Mouse (Mus musculus): ENCODE results near the gene Slc36a4.

Slc36a4 gene

DNA sequence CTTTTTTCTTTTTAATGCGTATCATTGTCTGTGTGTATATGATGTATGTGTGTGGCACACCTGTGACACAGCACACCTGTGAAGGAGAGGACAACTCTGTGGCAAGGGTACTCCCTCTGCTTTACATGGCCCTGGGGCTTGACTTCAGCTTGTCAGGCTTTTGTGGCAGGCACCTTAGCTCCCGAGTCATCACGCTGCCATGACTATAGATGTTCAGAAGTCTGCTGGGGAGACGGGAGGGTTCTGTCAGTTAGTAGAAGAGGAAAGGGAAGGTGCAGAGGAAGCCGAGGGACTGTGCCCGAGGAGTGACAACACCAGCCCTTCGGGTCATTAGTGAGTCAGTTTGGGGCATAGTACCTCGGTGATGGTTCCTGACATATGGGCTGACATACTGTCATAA is 13.0 kb downstream of the Slc36a4 start:
- no peak for DNase-seq (ENCODE audit: low spot score)

DNA sequence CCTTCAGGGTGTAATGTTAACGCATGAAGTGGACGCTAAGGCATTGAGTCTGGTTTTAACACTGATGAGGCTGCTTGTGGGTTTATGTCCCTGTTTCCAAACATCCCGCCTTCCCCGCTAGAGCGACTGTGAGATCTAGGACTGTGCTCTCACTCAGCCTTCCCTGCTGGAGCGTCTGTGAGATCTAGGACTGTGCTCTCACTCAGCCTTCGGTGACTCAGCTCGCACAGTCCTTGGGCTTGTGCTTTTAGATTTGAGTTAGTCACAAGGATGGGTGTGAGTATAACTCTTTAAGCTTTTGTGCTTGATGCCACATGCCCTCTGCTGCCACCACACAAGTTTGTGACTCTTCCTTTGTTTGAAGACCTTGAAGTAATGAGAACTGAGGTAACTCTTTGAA is 17.6 kb downstream of the Slc36a4 start:
- no peak for DNase-seq (ENCODE audit: low spot score)

DNA sequence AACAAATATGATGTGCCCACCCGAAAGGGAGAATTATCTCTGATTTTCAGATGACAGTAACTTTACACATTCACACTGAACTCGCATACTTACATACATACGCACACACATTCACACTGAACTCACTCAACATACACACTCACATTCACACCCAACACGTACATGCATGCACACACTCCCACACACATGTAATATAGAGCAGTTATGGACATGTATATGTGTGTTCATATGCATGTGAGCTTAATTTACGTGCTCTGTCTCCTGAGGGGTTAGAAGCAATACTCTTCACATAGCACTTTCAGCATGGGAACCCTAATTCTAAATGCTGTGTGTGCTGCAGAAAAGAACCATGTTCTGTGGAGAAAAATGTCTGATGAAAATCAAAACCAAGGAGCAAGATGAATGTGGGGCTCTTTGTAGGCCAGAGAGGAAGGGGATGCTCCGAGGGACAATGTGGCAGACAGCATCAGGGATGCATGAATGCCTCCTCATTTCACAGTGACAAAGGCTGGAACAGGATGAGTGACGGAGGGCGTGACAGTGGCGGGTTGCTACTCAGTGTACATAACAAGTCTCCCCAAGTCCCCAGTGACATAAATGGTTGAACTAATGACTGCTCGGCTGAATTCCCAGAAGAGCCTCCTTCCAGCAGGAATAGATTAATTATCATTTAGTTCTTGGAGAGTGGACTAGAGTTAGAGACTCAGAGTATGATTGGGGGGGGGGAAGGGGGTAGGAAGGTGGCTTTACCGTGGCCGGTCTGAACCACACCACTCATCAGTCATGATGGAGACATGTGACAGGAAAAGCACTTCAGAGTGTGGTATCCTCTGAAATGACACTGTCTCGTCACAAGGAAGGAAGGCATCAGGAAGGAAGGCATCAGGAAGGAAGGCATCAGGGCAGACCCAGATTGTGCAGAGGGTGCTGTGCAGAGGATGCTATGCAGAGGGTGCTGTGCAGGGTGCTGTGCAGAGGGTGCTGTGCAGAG is 22.5 kb downstream of the Slc36a4 start:
- DNase-seq (ENCODE audit: low spot score): no peak

DNA sequence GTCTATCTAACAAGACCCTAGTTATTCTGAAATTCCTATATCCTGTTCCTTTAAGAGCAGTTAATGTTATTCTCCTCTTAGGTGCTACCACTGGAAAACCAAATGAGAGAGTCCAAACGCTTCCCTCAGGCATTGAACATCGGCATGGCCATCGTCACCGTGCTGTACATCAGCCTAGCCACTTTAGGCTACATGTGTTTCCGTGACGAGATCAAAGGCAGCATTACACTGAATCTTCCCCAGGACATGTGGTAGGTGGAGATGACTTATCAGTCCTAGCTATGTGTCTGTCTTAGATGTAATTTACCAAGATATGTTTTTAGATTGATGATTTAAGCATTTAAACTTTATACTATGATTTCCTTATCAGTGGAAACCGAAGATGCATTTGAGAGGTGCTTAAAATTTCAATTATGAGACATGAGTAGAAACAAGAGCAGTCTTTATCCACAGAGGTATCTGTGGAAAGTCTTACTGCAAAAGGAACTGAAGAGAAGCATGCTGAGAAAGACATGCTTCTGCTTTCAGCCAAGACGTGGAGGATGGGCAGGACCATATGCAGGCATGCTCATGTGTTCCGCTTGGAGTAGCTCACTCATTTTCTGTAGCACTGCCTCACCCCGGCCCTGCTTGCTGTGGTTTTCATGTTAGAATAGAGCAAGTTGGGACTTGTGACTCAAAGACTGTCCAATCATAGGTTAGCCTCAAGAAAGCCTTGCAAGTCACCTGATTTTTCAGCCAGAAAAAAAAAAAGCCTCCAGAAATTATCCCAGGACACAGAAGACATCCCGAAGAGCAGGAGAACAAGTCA is 24.7 kb downstream of the Slc36a4 start:
- DNase-seq (ENCODE audit: low spot score): no peak

DNA sequence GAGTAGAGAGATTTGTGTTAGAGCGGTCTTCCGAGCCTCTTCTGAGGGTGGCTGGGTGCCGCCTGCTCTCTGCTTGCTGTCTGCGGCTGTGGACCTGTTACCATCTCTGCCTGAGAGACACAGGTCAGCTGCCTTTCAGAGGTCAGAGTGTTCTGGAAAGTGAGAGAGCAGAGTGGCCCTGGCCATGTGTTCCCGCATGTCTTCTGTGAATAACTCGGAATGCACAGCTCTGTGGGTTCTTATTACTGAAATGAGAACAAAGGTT is 25.3 kb downstream of the Slc36a4 start:
- DNase-seq (ENCODE audit: low spot score): no peak

DNA sequence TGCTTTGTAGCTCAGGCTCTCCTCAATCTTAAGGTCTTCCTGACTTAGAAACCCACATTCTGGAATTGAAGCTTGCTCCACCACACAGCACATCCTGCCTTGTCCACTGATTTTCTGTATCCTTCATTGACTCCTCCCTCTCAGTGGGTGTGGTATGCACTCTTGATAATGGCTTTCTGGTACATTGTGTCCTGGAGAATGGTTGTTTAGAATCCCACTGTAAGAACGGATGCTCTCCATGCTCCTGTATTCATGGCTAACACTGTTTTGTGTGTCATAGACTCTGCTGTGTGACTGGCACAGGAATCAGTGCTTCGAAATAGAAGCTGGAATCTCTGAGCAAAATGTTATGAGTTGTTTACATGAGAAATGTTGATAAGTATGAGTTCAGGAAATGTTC is 28.0 kb downstream of the Slc36a4 start:
- DNase-seq (ENCODE audit: low spot score): no peak

DNA sequence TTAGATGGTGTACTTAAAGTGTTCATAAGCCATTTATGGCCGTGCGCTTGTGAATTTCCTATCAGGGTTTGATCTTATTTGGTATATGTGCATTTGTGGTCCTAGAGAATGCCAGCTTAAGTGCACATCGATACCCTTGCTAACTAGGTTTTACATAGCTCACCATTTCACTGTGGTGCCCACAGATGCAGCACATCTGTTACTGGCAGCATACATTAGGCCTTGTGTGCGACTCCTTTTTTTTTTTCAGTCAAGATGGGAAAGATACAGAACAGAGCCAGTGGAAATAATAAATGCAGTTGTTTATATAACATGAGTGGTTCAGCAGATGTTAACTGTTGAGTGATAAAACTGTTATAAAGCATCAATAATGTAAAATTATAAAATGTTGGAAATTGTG is 31.9 kb downstream of the Slc36a4 start:
- DNase-seq (ENCODE audit: low spot score): no peak

DNA sequence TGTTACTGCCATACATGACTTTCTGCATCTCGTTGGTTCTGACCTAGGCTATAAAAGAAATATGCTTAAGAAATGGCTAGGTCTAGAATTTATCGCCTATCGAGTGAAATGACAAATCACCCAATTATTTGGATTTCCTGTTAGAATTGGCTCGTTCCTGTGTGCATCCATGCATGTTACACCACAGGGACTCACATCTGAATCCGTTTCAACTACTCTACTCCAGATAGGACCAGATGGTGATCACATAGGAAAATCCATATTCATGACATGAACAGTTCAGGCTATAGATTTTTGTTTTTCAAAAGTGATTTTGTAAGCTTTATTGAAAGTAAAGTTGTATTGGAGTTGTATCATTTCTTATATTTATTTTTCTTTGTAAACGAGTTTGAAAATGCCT is 32.4 kb downstream of the Slc36a4 start:
- DNase-seq (ENCODE audit: low spot score): no peak

DNA sequence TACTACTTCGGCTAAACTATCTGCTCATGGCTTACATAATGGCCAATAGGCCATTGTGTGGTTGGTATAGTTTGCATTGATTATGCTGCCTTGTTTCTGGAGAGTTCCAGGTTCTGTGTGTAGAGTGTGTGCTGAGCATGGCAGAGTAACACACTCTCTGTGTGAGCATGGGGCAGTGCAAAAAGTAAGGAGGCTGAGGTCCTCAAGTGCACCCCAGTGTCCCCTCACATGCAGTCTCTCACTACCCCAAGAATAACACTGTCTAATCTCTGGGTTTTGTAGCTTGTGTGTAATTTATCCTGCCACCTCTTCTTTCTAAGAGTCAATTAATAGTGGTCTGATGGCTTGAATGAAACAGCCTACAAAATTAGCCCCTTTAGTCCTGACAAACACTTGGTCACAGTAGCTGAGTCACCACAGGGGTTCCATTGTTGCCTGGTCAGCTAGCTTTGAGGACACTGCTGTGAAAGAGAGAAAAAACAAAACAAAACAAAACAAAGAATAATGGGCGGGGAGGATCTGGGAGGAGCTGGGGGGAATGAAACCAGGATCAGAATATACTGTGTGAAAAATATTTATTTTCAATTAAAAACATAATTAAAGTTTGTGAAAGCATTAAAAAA is 36.6 kb downstream of the Slc36a4 start:
- no peak for DNase-seq (ENCODE audit: low spot score)

DNA sequence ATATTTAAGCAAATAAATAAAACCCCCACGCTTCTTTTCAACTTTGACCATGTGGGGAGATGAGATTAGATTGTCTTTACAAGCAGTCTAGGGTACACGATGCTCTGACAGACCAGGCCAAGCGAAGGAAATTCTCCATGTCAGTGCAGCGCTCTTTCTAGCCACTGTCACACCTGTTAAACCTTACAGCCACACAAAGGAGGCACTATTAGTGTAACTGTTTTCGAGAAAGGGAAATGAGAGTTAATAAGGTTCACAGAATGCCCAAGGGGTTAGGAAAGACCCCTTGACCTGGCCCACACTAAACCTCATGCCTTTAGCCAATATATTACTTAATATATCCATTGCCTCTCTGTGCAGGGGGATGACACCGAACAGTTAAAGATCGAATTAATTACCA is 37.1 kb downstream of the Slc36a4 start:
- no peak for DNase-seq (ENCODE audit: low spot score)

DNA sequence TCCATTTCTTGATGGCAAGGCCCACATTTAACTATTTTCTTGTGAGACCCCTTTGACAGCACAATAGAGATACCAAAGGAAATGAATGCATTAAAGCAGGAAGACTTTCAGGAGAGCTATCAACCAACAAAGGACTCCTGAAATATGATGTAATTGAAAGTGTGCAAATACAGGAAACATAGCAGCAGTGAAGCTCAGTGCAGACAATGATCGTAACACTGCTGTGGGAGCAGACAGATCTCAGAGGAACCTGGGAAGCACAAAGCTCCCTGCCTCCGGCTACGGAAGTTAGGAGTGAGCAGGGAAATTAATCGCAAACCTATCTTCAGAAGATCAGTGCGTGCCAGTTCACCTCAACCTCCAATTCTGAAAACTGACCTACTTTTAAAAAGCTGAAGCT is 38.8 kb downstream of the Slc36a4 start:
- no peak for DNase-seq (ENCODE audit: low spot score)

DNA sequence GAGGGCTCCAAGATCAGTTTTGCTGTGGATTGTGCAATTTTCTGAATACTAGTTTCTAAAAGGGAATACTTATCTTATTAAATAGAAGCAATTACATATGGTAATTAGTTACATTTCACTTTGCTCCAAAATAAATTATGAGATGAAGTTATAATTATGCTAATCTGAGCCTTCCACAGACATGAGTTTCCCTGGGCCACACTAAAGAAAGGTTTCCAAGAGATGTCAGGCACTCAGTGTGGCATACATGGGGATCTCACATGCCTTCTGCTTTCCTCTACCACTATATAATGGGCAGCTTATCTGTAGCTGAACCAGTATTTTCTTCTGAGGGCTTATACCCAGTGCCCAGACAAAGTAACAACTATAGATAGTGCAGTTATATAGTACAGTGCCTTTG is 49.8 kb downstream of the Slc36a4 start:
- no peak for DNase-seq (ENCODE audit: low spot score)

DNA sequence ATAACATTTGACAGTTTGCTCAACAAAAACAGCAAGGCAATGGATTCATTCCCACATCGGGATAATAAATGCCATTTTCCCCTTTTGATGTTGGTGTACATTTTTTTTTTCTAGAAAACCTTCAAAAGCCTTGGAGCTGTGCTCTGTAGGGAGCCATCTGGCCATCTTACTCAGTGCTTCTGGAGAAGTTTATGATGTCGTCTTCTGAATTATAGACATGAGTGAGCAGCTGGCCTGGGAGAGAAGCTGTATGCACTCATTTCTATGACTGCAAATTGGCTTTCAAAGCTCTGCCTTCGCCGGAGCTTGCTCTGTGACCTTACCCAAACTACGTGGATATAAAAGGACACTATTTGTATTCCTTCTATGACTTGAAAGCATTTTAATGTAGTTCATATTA is 56.8 kb downstream of the Slc36a4 start:
- no peak for DNase-seq (ENCODE audit: low spot score)

DNA sequence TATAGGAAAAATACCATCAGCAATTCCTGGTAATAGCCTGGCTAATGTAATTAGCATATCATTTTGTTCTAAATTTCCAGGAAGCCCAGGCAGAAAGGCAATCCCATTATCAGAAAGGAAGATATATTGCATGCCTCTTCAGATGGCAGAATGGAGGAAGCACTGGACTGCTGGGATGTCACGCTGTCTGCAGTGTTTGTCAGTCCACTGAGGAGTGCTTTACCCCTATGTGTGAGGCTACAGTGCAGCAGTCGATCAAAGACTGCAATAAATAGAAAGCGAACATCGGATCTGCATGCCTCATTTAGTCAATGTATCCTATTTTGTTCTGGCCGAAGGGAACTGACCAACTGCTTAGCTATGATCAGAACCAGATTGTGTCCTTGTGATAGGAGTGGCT is 57.3 kb downstream of the Slc36a4 start:
- no peak for DNase-seq (ENCODE audit: low spot score)

DNA sequence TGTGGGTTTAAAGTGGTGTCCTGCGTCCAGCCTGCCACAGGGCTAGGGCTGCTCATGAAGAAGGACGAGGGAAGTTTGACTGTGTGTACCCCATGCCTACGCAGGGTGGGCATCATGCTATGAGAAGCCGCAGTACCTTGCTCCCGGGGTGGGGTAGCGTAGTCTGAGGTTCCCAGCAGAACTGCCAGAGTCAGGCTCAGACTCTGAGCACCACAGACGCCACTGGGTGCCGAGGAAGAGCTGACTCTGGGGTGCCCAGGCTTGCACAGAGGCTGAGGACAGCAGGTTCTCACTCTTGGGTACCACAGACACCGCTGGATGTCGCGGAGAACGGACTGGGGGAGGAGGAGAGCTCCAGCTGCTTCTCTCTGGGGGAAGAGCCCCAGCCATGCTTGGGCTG is 63.2 kb downstream of the Slc36a4 start:
- no peak for DNase-seq (ENCODE audit: low spot score)

DNA sequence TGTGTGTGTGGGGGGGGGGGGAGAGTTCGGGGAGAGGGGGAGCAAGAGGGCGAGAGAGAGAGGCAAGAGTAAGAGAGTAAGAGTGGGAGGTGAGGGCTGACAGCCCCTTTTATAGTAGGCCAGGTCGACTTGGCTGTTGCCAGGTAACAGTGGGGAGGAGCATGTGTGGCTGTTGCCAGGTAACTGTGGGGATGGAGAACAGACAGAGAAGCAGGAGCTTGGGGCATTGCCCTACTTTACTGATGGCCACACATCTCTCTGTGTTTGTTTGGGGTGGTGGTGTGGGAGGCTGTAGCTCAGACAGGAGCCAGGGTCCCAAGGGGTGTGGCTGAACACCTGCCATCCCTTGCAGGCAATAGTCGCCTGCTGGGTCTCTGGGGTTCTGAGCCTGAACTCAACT is 63.9 kb downstream of the Slc36a4 start:
- DNase-seq (ENCODE audit: low spot score): no peak

DNA sequence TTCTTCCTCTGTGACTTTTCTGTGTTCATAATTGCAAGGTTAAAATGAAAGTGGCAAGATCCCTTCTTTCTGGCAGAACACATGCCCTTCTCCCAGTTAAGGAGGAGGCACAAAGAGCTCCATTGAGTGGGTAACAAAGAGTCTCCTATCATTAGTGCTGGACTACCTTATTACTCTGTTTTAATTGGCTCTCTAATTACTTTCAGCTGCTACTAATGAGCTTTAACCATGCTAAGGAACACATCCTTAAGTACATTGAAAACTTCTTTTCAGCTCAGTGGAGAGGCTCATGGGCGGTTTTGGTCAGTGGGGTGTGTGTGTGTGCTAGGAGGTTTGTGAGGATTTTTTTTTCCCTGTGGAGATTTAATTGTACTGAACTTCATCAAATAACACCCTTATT is 65.4 kb downstream of the Slc36a4 start:
- DNase-seq (ENCODE audit: low spot score): no peak

DNA sequence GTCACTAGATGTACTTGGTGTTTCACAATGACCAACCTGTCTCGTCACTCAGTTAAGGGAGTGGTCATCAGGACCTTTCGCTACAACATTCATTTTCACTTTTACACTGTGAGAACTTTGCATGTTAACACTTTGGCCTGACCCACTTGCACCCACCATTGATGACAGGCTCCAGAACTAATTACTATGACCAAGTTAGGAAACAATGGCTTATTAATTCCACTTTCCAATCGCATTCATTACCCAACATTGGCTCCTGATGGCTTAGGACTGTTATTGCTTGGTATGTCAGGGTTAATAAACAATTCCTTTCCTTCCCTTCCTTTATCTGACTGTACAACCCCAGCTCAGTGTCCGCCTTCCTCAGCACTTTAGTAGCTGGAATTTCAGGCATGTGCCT is 72.4 kb downstream of the Slc36a4 start:
- DNase-seq (ENCODE audit: low spot score): no peak

DNA sequence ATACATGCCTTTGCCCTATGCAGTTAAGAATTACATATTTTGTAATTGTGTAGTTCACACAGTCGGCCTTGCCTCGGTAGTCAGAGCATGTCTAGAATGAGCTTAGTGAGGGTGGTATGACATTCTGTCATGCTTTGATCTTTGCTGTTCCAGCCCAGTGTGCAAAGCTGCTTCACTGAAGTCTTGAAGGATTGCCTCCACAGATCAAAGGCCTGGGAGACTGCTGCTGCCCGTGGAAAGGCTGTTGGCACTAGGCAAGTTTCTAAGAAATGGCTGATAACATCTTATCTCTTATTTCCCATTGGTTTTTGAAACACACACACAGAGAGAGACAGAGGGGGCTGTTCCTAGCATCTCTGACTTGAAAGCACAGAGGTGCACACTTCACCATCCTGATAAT is 76.7 kb downstream of the Slc36a4 start:
- no peak for DNase-seq (ENCODE audit: low spot score)

DNA sequence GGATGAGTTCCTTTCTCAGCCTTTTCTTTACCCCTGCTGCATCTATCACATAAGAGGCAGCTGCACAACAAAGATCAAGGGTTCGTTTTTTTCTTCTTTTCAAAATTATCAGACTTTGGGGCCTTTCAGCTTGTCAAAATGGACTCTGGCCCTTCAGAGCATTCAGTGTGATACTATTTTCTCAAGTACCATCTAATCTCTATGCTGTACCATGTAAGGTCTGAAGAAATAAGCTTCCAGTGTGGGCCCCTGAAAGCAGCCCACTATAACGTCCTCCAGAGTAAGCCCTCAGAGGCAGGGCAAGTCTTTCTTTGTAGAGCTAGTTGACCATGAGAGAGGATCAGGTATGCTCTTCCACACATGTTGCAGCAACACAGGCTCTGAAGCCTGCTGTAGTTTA is 77.1 kb downstream of the Slc36a4 start:
- no peak for DNase-seq (ENCODE audit: low spot score)

DNA sequence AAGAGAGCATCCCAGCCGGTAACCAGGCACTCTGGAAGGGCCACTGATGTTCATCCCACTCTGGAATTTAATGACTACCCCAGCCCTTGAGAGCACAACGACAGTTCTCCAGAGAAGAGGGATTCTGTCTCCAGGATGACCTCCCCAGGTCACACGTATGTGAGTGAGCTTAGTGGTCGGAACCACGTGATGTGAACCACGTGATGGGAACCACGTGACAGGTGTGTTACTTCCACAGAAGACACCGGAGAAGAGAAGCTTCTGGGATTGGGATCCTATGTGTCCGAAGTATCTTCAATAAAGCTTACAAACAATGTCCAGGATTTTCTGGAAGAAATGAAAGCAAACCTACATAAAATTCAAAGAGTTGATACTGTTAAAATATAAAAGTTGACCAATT is 82.5 kb downstream of the Slc36a4 start:
- DNase-seq (ENCODE audit: low spot score): no peak
